Mouse (Mus musculus) kidney, postnatal 4 days (tissue): Measurements from ENCODE around the gene Cog1.

Experiments used
- DNase-seq, 2 experiments: peaks; one replicate each; pipeline ENCODE4 v3.0.0; 2021; ENCODE audit warnings: mixed read lengths in 2 of 2

Cog1 gene

GRCm38 (mm10) chr11:113648690-113649352, at the start of gene Cog1:
Gene Cog1, plus strand, starts transcription at chr11:113649169.
- DNase-seq: peak; percentile 8 to 22

GRCm38 (mm10) chr11:113600526-113601245, 48.3 kb upstream of the Cog1 start:
- peak in 1 of 2 experiments; percentile 11 for DNase-seq

GRCm38 (mm10) chr11:113601616-113602343, 47.2 kb upstream of the Cog1 start:
- DNase-seq: no peak

DNA sequence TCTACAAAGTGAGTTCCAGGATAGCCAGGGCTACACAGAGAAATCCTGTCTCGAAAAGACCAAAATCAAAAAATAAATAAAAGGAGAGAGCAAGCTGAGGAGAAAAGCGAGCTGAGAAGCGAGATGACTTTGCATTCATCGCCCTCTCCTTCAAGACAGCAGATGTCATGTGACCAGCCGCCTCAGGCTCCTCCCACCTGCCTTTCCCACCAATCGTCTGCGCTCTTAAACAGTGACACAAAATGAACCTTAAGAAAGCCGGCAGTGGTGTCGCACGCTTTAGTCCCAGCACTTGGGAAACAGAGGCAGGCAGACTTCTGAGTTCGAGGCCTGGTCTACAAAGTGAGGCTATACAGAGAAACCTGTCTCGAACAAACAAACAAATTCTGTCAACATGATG, 41.4 kb upstream of the Cog1 start:
- no peak for DNase-seq

DNA sequence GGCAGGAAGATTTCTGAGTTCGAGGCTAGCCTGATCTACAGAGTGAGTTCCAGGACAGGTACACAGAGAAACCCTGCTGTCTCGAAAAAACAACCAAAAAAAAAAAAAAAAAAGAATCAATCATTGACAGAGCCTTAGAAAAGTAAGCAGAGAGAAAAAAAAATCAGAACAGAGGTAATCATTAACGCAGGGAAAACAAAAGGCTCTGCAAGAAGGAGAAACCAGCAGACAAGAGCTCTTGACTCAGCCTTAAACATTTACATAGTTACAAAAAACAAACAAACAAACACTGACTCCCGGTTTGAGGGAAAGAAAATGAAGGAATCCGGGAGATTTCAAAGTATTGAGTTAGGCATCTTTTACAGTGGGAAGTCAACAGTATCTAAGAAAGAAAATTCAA, 39.4 kb upstream of the Cog1 start:
- DNase-seq: no peak

DNA sequence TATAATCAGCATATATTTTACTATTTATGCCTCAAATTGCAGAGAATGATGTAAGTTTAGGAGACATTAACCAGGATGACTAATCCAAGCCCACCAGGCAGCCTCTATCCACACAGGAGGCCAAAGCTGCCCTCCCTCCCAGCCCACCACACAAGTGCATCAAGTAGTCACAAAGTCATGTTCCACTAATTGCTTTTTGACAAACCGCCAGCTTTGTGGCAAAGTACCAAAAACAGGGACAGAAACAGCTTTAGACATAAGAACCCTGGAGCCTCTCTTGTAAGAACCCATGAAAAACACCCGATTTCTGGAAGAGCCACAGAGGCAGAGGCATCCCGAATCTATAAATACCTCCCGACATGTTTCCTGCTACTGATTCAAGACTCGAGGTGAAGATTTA, 38.7 kb upstream of the Cog1 start:
- peak; percentile 56 to 64 for DNase-seq

DNA sequence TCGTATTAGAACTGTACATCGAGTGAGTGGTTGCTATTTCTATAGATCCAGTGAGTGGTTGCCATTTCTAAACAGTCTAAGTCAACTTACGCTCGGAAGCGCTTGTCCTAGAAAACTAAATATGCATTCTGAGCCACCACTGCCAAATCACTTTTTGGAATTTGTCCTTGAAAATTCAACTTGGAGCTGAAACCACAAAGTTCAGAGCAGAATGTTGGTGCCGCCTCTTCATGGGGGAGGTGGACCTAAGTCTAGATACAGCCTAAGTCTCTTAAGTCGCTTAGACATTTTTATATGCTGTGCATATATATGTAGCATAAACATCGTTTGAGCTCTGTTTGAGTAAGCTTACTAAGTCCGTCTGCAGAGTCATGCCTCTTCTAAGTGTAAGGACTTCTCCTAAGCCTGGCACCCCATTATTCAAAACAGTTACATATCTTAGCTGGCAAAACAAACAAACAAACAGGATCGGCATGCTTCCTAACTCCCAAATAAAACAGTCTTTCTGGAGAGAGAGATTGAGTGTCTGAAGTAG, 37.8 kb upstream of the Cog1 start:
- DNase-seq: no peak

DNA sequence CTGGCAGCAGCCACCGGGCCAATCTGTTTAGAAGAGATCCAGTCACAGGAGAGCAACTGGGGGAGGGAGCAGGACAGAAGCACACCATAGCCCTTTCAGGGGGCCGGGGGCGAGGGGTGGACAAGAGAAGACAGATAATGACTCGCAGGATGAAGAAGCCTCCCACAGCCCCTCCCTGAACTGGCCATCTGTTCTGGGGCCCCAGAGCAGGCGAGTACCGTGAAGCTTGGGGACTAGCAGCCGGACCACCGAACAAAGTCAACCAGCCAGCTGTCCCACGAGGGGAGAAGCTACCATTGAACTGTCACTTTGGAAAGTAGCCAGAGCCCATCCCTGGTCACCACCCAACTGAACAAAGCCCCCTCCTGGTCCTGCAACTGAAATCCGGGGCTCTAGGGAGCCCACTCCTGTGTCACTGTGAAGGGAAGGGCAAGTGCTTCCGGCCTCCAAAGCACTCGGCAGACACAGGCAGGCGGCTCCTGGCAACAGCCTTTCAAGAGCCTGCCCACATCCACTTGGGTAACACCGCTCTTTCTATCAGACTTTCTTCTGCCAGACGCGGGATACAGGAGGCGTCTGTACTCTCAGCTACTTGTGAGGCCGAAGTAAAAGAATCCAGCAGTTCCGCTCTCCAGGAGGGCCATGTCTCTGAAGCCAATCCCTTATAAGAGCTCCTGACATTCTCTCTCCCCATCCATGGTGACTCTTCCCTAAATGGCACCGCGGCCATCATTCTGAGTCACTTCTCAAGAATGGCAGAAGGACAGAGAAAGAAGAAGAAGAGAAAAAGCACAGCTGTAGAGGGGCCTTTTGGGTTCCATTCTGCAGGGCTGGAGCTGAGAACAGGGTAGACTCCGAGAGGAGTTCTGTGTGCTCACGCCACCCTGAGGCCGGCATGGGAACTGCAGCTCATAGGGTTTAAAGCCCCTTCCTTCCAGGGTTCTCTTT, 37.0 kb upstream of the Cog1 start:
- DNase-seq: peak; percentile 71 to 76

DNA sequence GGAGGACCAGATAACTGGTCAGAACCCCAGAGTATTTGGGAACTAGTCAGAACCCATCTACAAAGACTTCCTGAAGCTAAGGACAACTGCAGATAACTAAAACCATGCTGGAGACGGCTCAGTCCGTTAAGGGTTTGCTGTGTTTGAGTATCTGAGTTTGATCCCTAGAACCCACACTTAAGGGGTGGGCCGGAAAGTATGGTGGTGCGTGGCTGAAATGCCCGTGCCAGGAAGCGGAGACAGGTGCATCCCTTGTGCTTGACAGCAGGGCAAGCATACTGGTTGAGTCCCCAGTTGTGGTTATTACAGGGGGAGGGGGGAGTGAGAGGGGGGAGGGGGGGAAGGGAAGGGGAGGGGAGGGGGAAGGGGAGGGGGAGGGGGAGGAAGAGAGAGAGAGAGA, 34.5 kb upstream of the Cog1 start:
- DNase-seq: no peak

DNA sequence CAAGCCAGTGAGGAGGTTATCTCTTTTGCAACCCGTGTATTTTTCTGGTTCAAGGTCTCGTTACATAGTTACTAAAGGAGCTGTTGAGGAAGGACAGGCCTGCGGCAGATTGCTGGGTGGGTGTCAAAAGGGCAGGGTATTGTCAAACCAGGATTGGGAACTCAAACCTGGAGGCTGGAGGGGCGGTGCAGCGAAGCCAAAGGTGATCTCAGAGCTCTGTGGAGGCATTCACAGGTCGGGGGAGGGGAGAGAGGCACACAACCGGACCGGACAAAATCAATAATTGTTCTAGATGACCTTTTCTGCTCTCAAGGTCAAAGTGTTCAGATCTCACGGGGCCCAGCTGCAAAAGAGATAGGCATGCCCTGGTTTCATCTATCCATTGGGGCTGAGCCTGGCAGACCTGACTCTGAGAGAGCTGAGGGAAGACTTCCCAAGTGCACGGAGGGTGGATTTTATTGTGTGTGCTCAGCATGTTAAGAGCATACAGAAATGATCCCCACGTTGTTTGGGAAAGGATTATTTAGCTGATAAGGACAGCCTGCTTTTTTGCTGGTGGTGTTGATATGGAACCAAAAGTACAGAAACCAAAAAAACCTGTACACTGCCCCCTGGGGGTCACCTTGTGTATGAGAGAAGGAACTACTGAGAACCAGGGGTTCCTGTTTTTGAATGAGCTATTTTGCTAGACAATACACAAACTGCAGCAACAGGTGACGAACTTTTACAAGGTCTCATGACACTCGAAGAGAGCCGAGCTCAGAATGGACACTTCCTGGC, 31.6 kb upstream of the Cog1 start:
- peak; percentile 87 for DNase-seq

- no peak for DNase-seq
Observed at GRCm38 (mm10) chr11:113618303-113618671, 30.7 kb upstream of the Cog1 start.

DNA sequence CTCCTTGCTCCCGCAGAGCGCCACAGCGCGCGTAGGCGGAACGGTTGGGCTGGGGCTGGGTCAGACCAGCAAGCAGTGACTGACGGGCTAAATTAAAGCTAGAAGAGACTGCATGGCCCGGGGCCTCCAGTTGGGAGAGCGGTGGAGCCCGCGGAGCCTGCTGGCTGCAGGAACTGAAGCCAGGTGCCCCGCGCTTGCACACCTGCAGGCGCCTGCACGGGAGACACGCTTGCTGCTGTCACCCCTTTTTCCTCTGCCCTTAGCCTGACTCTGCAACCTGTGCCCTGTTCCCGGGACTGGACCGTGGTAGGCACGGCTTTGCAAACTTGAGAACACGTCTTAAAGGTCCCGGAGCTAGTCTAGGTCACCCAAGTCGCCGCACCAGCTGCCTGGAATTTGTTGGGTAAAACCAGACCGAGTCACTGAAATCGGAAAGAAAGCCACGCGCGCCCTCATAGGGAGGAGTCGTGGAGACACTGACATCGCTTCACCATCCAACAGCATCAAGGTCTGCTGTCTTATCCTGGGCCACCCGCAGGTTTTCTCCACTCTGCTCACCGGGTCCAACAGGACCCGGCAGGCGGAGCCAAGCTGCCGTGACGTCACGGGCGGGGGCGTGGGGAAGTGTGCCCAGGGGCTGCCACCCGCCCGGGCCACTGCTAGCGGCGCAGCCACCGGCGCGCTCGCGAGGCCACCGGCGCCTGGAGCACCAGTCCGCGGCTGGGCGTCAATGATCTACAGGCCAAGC, 30.1 kb upstream of the Cog1 start, which contains the start of gene Sstr2:
TSS of gene Sstr2 (plus strand) at position 671 of the 748 bp plus-strand sequence.
- DNase-seq: peak; percentile 88 to 92

GRCm38 (mm10) chr11:113619420-113620080, 29.4 kb upstream of the Cog1 start:
- DNase-seq: no peak

GRCm38 (mm10) chr11:113621001-113621400, 28.0 kb upstream of the Cog1 start:
- no peak for DNase-seq

- no peak for DNase-seq
Observed at GRCm38 (mm10) chr11:113622028-113622427, 26.9 kb upstream of the Cog1 start.

GRCm38 (mm10) chr11:113625437-113625836, 23.5 kb upstream of the Cog1 start:
- DNase-seq: no peak

DNA sequence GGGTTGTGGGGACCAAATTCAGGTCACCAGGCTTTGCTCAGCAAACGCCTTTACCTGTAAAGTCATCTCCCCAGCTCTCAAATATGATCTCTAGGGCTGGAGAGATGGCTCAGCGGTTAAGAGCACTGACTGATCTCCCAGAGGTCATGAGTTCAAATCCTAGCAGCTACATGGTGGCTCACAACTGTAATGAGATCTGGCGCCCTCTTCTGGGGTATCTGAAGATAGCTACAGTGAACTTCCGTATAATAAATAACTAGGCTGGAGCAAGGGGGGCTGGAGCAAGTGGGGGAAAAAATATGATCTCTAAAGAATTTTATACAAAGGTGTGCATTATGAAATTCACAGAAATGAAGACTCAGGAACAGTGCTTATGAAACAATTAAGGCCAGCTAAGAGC, 21.2 kb upstream of the Cog1 start:
- peak in 1 of 2 experiments; percentile 41 for DNase-seq

- no peak for DNase-seq
Observed at GRCm38 (mm10) chr11:113630642-113631041, 18.3 kb upstream of the Cog1 start.

- DNase-seq: no peak
Observed at GRCm38 (mm10) chr11:113631302-113631701, 17.7 kb upstream of the Cog1 start.

GRCm38 (mm10) chr11:113631862-113632261, 17.1 kb upstream of the Cog1 start:
- no peak for DNase-seq
